10 mouse cellular contexts compared by ENCODE assay signal in the genomic region with DNA sequence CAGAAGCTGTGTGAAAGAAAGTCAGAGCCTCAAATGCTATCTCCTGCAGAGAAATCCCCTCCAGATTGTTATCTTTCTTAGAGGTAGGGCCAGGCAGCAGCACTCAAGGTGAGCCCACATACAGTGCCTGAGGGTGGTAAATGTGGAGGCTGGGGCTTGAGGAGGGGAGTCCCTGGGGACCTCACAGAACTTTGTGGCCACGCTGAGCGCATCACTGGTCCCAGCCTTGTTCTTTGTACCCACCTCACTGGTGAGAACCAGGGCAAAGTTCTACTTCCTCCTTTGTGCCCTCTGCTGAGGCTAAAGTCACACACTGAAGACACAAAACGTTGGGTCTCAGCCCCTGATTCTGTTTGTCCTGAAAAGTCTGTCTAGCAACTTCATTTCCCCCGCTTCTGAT. TPM values are rescaled to one million over a fixed set of nuclear protein-coding genes. Genes with fewer than 3 reads are reported as not detected.
A peak's percentile ranks its signal among the peaks of the same experiment; 100 is the strongest.
DNase-seq lines count a peak whose midpoint lies in the region; ATAC-seq lines count a peak whose summit lies in the region.
"Had no signal": no experiment of that assay in that cellular context is flagged by ENCODE, and none has a peak within 500 bp of the region (broad histone marks: within the 10 kb centered on the region; RNA-seq: fewer than 3 reads in every experiment).

No protein-coding gene starts in this region.

- DNase-seq in cerebellum, adult 9-10 months, result peak; percentile 11
- DNase-seq in cerebellum, adult 18-20 months, result no peak
- peak; percentile 73 for DNase-seq in T-cell, adult 2 months (ENCODE audit: low spot score)
- DNase-seq in spleen, adult 12 weeks (ENCODE audit: low spot score), result peak; percentile 59
- no peak for DNase-seq in layer of hippocampus, adult 8-10 months (ENCODE audit: low spot score in 2 of 2)
- DNase-seq in urinary bladder, postnatal 4 days (ENCODE audit: low spot score in 2 of 2), result no peak
- no peak for DNase-seq in cerebellum, adult 11 months
- DNase-seq: cerebellum, adult 2 months; heart, postnatal 4 days had no signal

- H3K36me3 ChIP-seq in liver, embryonic 16.5 days (ENCODE audit: control insufficient read depth, insufficient read depth), result no peaks in the 10 kb centered on the region

- H3K27ac ChIP-seq in liver, embryonic 16.5 days (ENCODE audit: low read length), result 0 out of 2 replicates have a peak overlapping the region, but pooled peaks have one; percentile 17

- H3K27me3 ChIP-seq in liver, embryonic 16.5 days (ENCODE audit: control insufficient read depth, insufficient read depth, low read depth, low read length), result no peaks in the 10 kb centered on the region

- peak overlapping the region; percentile 71 for H3K4me2 ChIP-seq in liver, embryonic 16.5 days (ENCODE audit: low read depth, low read length)

- peaks cover 23% of the 10 kb centered on the region for H3K4me1 ChIP-seq in liver, embryonic 16.5 days (ENCODE audit: control insufficient read depth, low read depth, low read length)

- H3K9me3 ChIP-seq in liver, embryonic 16.5 days (replicated peaks; ENCODE audit: control insufficient read depth, low read length), result no peaks in the 10 kb centered on the region

- H3K9ac ChIP-seq in liver, embryonic 16.5 days (ENCODE audit: low read depth, low read length), result peak overlapping the region; percentile 68

- 12% methylated on average over 4 of the region's 4 CpGs for WGBS in liver, embryonic 16.5 days (ENCODE audit: insufficient replicate concordance)

- H3K4me3 ChIP-seq in liver, embryonic 16.5 days (ENCODE audit: low read depth, low read length), result peak overlapping the region; percentile 65

- no peak for ATAC-seq in liver, embryonic 16.5 days (ENCODE audit: low read depth)

RNA-seq across cellular contexts. Expression of a gene that starts 2.0 kb away (rescaled TPM):
- polyA plus RNA-seq in liver, embryonic 16.5 days (2015; fragmentation: Nextera tagmentation; extraction: Ambion mirVana), result 22.8 and 23.3 TPM in 2 replicates
- 10 to 100 TPM in 3 of 4 experiments, 1 to 10 TPM in 1; 9.6 to 16.2 (median 11.9) TPM for total RNA-seq in layer of hippocampus, adult 8-10 months (2022)

RNA-seq across cellular contexts. Expression of a gene that starts 16.2 kb away (rescaled TPM):
- 0.90 and 1.1 TPM in 2 replicates for polyA plus RNA-seq in liver, embryonic 16.5 days (2015; fragmentation: Nextera tagmentation; extraction: Ambion mirVana)
- not detected for total RNA-seq in layer of hippocampus, adult 8-10 months (2022)
- total RNA-seq: heart, postnatal 4 days had no signal
- polyA plus RNA-seq: cerebellum, adult 2 months had no signal

Comparison
In these comparisons a context has a peak if more than half of its experiments do, and no peak if none do; other contexts are left out.
1. DNase-seq: peak in cerebellum, adult 9-10 months (single experiment), T-cell, adult 2 months (single experiment) and spleen, adult 12 weeks (single experiment); none in cerebellum, adult 18-20 months (0 of 2), layer of hippocampus, adult 8-10 months (0 of 2), urinary bladder, postnatal 4 days (0 of 2) and cerebellum, adult 11 months (single experiment).